Mouse (Mus musculus): ENCODE measurements around the gene Fev.

Fev gene

DNA sequence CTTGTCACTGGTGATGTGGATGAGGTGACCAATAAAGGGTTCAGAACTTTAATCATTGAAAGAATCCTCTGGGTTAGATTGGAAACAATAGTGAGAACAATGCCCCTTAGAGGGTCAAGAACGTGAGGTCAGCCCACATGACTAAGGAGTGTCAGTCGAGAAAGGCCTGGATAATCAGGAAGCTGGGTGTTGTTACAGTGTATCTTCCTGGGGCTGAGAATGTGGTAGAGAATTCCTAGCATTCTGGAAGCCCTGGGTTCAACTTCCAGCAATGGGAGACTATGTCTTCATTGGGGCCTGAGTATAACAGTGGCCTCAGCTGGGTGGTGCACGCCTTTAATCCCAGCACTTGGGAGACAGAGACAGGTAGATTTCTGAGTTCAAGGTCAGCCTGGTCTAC is 8.0 kb downstream of the Fev start:
- DNase-seq: no peak

DNA sequence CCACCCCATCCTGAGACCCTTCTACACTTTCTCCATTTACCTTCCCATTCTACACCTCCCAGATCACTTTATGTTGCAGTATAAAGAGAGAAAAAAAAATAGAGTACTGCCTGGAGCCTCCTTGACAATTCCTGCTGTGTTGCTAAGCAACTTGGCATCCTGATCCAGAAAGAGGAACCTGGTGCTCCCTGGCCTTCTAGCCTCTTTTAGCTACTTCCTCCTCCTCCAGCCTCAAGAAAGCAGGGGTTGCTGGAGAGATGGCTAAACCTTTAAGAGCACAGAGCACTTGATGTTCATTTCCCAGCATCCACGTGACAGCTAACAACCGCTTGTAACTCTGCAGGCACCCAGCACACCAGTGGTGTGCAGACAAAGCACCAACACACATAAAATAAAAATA is 13.0 kb downstream of the Fev start:
- no peak for DNase-seq

DNA sequence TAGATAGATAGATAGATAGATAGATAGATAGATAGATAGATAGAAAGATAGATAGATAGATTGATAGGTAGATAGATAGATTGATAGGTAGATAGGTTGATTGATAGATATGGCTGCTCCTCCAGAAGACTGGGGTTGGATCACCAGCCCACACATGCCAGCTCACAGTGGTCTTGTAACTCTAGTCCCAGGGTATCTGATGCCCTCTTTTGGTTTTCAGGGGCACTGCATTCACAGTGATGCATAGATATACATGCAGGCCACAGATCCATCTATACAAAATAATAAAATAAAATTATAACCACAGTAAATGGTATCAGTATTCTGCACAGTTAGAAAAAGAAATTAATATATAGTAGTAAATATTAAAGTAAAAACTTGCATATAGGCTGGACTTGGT is 23.4 kb downstream of the Fev start:
- DNase-seq: no peak

DNA sequence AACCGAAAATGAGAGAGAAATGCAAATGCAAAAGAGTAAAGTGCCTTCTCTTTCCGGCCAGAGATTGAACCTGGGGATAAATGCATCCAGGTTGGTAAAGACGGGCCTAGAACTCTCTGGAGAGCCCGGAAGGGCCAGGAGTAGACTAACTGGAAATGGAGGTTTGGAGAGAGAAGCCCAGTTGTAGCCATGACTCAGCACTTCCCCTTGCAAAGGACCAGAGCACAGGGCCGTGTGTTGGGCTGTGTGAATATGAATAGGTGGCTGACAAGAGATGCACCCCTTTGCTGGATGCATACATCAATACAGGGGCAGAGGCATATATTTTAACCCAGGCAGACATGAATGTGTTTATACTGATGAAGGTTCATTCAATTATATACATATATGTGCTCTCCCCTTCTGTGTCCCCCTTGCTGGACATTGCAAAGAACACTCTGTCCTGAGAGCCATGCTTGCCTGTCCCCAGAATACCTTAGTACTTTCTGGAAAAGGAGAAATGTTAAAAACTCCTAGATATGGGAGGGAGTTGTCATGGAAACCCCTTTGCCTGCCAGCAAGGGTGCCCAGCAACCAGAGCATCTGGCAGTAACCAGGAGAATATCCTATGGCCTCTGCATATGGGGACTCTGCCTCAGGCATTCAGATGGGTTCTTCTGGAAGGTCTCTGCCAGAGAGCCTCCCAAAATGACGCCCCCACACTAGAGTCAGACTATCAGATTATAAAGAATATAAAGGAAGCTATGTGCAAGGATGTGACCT is 25.8 kb downstream of the Fev start:
- DNase-seq: no peak

DNA sequence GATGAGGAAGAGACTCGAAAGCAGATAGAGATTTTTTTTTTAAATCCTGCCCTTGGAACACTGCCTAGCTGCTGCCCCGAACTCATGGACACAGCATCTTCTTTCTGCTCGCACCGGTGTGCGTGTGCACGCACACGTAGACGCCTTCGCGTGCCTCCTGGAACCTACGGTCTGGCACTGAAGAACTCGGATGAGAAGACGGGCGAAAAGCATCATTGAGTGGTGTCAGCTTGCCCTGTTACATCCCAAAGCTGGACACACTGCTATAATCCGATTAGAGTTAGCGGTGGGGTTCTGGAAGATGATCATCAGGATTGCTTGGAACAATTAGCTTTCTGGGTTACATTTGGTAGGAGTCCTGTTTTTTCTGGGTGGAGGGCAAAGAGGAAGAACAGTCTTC is 26.4 kb downstream of the Fev start:
- no peak for DNase-seq

DNA sequence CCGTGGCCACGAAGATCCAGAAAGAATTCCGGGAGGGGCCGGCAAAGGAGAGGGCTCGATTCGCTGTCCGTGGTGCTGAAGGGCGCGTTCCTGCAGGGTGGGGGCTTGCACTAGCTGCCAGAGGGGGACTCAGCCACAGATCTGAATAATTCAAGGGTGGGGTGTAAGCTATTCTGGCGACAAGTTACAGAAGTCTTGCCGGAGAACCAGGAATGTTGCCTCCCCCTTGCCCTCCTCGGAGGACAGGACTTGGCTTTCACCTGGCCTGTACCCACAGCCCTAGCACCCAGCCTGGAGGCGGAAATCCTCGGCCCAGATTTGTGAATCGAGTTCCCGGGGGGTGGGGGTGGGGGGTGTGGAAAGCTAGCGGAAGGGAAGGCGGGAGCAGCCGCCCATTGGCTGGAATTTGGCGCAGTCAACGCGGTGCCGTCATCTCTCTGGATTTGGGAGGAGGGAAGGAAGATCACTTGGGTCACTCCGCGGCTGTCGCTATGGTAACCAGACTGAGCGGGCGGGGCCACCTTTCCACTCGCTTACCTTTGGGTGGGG is 27.0 kb downstream of the Fev start:
- DNase-seq: peak; percentile 31

DNA sequence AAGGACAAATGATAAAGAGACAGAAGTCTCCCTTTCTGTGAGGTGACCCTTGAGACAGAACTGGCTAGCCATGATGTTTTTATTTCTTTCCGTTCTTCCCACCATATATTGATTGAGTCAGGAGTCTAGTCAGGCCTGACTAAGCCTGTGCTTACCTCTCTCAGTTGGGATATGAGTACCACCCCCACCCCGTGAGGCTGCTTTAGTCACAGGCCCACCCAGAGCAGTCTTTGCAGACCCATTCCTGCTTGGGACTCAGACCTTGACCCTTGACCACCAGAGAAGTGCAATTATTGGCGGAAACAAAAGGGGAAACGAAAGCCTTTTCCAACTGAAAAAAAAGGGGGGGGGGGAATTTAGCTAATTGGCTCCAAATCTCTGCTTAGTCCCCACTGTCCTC is 27.5 kb downstream of the Fev start:
- no peak for DNase-seq

DNA sequence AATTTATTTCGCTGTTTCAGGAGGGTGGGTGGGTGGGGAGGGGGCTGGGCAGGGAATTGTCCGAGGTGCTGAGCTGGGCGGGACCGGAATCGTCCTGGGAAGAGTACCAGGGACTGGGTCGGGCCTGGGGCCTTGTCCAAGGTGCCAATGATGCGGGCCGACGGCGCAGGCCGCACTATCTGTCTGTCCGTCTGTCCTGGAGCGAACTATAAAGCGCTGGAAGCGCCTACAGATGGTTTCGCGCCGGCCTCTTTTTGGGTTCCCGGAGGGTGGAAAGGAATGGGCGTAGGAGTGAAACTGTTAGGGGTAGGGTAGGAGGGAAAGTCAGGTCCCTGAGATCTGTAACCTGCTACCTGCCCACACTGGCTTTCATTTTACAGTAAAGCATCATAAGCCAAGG is 28.0 kb downstream of the Fev start:
- no peak for DNase-seq

DNA sequence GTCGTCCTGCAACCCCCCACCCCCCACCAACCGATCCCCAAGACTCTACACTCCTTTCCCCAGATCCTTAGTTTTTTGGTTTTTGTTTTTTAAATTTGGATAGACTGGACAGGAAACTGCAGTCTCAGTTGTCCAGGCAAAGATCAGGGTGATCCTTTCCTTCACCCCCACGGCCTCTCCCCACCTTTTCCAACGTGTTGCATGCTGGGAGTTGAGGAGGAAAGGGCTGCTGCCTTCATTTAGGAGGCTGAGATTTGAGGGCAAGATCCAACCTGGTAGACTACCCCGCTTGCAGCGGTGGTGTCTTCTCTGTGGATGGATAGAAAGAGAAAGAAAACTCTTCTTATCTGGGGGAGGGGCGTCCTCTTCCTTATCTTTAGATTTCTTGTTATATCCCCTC is 28.4 kb downstream of the Fev start:
- DNase-seq: no peak

DNA sequence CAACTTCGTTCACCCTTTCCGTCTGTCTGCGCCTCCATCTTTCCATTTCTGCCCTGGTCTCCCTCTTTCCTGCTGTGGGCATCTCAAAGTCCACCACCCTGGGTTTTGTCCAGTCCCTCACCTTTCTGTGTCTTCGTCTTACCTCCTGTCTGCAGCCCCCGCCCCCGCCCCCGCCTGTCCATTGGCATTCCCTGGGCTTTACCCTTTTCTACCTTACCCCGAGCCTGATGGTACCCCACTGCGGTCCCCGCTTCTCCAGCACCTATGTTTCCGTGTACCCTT is 28.8 kb downstream of the Fev start:
- no peak for DNase-seq

DNA sequence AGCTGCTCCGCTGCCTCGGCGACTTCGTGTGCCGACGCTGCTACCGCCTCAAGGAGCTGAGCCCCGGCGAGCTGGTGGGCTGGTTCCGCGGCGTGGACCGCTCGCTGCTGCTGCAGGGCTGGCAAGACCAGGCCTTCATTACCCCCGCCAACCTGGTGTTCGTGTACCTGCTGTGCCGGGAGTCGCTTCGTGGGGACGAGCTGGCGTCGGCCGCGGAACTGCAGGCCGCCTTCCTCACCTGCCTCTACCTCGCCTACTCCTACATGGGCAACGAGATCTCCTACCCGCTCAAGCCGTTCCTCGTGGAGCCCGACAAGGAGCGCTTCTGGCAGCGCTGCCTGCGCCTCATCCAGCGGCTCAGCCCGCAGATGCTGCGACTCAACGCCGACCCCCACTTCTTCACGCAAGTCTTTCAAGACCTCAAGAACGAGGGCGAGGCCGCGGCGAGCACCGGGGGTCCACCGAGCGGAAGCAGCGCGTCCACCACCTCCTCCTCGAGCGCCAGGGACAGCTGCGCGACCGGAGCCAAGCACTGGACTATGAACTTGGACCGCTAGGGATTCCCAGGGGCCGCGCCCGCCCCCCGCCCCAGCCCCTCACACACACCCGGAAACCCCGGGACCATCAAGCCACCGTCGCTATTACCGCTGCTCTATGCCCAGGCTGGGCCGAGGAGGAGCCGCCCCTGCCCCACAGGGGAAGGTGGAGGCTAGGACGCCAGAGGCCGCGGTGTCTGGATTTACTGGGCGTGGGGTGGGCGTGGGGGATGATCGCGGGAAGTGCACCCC is 29.4 kb downstream of the Fev start:
- DNase-seq: peak; percentile 9

DNA sequence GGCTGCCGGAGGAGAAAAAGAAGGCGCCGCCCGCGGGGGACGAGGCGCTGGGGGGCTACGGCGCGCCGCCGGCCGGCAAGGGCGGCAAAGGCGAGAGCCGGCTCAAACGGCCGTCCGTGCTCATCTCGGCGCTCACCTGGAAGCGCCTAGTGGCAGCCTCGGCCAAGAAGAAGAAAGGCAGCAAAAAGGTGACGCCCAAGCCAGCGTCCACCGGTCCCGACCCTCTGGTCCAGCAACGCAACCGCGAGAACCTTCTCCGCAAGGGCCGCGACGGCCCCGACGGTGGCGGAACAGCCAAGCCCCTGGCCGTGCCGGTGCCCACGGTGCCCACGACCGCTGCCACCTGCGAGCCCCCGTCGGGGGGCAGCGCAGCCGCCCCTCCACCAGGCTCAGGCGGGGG is 30.1 kb downstream of the Fev start:
- DNase-seq: no peak

DNA sequence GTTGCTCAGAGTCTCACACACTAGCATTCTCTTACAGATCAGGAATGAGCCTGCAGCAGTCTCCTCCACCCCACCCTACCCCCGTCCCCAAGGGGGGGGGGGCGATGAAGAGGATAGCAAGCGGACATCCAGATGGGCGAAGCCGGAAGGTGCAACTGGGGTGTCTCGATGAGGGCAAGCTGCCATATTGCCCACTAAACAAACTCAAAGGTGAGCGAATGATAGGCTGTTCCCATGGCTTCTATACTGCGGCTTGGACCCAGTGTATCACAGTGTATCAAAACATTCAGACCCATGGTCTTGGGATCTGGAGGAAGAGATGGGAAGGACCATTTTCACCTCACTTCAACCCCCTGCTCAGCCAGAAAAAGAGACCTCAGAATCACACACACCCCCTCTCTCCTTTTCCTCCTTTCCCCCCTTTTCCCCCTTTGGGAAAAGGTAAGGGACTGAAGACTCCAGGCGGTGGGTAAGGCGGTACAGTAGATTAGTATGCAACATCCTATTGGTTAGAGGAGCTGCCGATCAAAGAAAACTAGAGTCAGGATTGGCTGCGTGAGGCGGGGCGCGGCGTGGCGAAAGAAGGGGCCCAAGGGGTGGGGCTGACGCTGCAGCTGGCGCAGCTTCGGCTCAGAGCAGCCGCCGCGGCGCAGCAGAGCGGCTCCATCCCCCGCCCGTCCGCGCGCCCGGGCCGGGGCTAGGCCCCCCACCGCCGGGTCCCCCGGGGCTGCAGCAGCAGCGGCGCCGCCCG is 30.7 kb downstream of the Fev start, which contains the start of gene Cdk5r2:
TSS of gene Cdk5r2 (plus strand) at position 629 of the 751 bp plus-strand sequence.
- DNase-seq: peak; percentile 82

DNA sequence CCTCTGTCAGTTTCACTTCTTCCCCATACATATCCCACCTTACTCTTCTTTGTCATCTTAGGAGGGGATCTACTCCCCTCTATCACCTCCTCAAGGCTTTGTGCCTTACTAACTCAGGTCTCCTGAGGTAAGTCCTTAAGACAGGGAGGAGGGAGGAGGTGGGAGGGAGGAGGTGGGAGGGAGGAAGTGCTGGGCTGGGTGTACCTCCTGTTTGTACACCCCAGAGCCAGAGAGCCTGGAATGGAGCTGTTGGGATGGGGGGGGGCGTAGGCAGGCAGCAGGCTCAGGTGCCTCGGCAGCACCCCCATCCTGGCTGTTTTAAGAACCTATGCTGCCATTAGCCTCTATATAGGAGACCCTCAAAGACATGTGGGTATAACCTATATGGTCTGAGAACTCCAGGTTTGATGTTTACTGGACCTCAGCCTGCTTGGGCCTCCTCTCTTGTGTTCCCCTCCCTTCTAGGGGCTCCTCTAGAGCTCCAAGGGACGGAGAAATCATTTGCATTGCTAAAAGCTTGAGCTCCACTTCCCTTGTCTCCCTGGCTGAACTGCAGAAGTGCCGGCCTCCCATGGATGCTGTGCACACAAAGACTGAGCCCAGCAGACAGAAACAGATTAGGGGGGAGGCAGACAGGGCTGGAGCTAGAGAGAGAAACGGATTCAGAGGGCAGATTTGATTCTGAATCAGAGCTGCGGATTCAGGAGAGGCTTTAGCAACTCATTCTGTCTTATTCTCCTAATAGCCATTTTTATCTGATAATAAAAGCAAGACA is 34.0 kb downstream of the Fev start:
- DNase-seq: no peak

DNA sequence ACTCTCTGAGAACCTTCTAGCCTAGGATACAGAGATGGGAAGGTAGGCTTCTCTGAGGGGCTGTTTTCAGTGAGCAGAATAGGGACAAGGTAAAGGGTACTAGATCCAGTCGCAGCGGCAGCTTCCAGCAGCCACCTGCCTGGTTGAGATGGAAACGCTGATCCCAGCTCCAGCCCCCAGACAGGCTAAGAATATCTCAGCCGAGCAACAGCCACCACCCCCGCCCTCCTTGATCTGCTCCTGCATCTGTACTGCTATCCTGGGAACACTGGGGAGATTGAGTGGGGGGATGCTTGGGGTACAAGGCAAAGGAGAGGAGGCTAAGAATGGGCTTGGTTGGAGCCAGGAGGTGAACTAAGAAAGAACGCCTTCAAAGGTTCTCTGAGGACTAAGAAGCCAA is 35.0 kb downstream of the Fev start:
- no peak for DNase-seq

DNA sequence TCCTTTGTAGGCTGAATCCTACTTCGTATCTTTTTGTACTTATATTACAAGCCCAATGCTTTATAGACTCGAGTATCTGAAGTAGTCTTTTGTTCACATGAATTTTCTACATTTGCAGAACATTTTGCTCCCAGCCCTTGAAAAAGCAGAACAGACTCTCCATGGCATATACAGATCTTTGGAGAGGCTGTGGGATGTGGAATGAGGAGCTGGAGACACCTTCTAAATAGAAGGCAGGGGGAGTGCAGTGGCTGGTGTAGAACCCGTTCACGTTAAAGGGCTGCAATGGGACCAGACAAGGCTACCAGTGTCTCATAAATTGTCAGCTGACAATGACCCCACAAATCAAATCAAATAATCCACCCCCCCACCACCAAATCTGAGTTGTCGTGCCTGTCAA is 36.3 kb downstream of the Fev start:
- DNase-seq: no peak

DNA sequence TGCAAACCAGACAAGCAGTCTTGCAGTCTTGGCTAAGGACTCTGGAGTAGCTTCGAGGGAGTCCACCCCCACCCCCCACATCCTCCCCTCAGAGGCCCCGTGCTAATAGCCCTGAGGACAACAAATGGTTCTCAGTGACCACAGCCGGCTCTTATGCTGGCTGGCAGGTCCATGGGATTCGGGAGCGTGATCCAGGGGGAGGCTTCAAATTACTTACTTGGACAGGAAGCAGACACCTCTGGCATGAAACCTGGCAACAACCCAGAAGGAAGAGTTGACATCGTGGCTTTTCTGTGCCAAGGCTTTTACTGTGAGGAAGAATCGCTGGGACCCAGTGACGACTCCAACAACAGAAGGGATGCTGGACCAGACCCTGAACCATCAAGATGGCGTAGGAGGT is 38.9 kb downstream of the Fev start:
- no peak for DNase-seq

DNA sequence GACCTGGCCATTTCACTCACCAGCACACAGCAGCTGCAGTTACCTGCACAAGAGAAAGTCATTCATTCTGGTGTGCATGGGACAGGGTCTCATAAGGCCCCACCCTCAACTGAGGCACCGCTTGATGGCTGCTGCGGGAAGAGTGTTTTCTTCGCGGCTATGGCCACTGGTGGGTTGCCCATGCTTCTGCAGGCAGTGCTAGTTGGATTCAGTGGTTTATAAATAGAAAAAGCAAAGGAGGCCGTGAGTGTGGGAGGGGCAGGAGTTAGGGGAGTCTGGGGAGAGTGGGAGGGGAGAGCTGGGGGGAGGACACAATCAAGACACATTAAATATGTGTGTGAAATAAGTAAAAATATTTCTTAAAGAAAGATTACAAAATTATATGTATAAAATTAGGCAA is 42.1 kb downstream of the Fev start:
- no peak for DNase-seq

DNA sequence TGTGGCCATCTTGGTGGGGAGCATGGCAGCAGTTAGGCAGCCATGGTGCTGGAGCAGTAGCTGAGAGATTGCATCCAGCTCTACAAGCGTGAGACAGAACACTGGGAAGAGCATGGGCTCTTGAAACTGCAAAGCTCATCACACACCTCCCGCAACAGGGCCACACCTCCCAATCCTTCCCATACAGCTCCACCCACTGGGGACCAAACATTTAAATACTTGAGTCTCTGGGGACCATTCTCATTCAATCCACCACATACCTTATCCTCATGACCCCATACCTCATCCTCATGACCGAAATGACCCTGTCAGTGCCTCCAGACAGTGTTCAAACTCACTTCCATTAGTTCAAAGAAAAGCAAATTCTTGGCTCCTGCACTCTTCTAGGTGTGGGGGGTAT is 52.0 kb downstream of the Fev start:
- no peak for DNase-seq

Data from thymus, postnatal 14 days (tissue).